Mouse (Mus musculus): ENCODE measurements around the gene Zfp536. TPM values are rescaled to one million over a fixed set of nuclear protein-coding genes. Genes with fewer than 3 reads are reported as not detected.

Zfp536 gene
- polyA plus RNA-seq, 1 experiment: not detected

- Histone ChIP-seq H3K4me1 (ENCODE audit: control insufficient read depth, insufficient read depth, low read length) (no peaks in the 10 kb centered on the region), H3K27ac (ENCODE audit: insufficient read depth, low read depth, low read length) (no peak overlapping the region), H3K4me3 (ENCODE audit: insufficient read depth, low read length) (no peak overlapping the region)
- TF ChIP-seq CTCF (IDR thresholded peaks at IDR 0.05; ENCODE audit: low read depth, low read length) (no peak), POLR2A (IDR thresholded peaks at IDR 0.05; ENCODE audit: borderline replicate concordance, low read depth, low read length) (no peak)
These were observed 209.5 kb downstream of the Zfp536 start for GRCm38 (mm10) chr7:37563831-37564400.

DNA sequence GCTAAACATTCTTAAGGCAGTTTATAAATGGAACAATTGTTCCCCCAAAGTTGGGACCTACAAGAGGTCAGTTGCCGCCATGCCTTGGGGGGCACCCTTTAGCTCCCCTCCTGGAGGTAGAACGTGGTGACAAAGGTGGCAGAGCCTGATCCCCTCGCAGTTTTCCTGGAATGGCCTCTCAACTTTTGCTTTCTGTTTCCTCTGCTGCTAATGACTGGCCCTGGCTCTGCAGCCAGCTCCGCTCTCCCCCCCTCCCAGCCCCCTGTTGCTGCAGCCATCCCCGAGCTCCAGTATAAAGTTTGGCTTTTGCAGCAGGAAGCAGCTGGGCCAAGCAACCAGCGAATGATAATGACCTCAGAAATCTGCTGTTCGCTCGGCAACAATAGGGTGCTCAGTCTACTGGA is 210.3 kb downstream of the Zfp536 start:
- Histone ChIP-seq H3K27ac (ENCODE audit: insufficient read depth, low read depth, low read length) (no peak overlapping the region), H3K4me1 (ENCODE audit: control insufficient read depth, insufficient read depth, low read length) (no peaks in the 10 kb centered on the region), H3K4me3 (ENCODE audit: insufficient read depth, low read length) (no peak overlapping the region)
- TF ChIP-seq CTCF (IDR thresholded peaks at IDR 0.05; ENCODE audit: low read depth, low read length) (no peak), POLR2A (IDR thresholded peaks at IDR 0.05; ENCODE audit: borderline replicate concordance, low read depth, low read length) (no peak)

DNA sequence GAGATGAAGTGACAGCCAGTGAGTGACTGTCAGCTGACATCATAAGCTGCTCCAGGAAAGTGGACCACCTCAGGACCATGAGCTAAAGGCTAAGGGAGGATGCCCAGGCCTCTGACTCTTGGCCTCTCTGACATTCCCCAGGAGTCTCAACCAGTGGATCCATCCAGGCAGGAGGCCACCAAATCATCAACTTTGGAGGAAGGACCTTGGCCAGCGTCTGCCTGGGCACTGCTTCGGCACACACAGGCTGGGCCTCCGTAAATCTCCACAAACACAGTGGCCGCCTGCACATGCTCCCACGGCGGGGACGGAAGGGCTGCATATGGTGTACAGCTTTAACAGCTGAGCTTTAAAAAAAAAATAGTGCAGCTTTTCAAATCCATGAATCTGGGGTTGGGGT is 210.9 kb downstream of the Zfp536 start:
- no peak for TF ChIP-seq CTCF (IDR thresholded peaks at IDR 0.05; ENCODE audit: low read depth, low read length)
- H3K27ac ChIP-seq (ENCODE audit: insufficient read depth, low read depth, low read length): no peak overlapping the region
- H3K4me1 ChIP-seq (ENCODE audit: control insufficient read depth, insufficient read depth, low read length): no peaks in the 10 kb centered on the region
- no peak overlapping the region for H3K4me3 ChIP-seq (ENCODE audit: insufficient read depth, low read length)

- Histone ChIP-seq H3K4me3 (ENCODE audit: insufficient read depth, low read length) (no peak overlapping the region), H3K27ac (ENCODE audit: insufficient read depth, low read depth, low read length) (no peak overlapping the region), H3K4me1 (ENCODE audit: control insufficient read depth, insufficient read depth, low read length) (no peaks in the 10 kb centered on the region)
- TF ChIP-seq POLR2A (IDR thresholded peaks at IDR 0.05; ENCODE audit: borderline replicate concordance, low read depth, low read length): no peak
- no peak for TF ChIP-seq CTCF (IDR thresholded peaks at IDR 0.05; ENCODE audit: low read depth, low read length)
These were observed 212.9 kb downstream of the Zfp536 start for GRCm38 (mm10) chr7:37560581-37560980.

DNA sequence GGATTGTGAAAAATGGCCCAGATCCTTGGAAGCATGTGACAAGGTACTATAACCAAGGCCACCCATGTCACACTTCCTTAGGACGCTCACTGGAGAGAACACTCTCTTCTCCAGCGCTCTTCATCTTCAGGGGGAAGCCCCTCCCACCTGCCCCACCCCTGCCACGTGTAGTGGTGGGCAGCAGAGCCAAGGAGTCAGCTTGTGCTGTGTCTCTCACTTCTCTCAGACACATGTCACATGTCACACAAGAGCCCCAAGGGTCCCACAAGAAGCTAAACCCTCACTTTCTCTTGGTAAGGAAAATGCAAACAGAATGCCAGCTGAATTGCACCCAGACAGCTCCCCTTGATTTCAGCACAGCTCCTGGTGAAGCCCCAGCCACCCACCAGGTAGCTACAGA is 213.6 kb downstream of the Zfp536 start:
- no peaks in the 10 kb centered on the region for H3K4me1 ChIP-seq (ENCODE audit: control insufficient read depth, insufficient read depth, low read length)
- no peak overlapping the region for H3K4me3 ChIP-seq (ENCODE audit: insufficient read depth, low read length)
- TF ChIP-seq POLR2A (IDR thresholded peaks at IDR 0.05; ENCODE audit: borderline replicate concordance, low read depth, low read length) (no peak), CTCF (IDR thresholded peaks at IDR 0.05; ENCODE audit: low read depth, low read length) (no peak)
- H3K27ac ChIP-seq (ENCODE audit: insufficient read depth, low read depth, low read length): no peak overlapping the region

- no peak overlapping the region for H3K27ac ChIP-seq (ENCODE audit: insufficient read depth, low read depth, low read length)
- H3K4me1 ChIP-seq (ENCODE audit: control insufficient read depth, insufficient read depth, low read length): no peaks in the 10 kb centered on the region
- no peak for TF ChIP-seq CTCF (IDR thresholded peaks at IDR 0.05; ENCODE audit: low read depth, low read length)
- TF ChIP-seq POLR2A (IDR thresholded peaks at IDR 0.05; ENCODE audit: borderline replicate concordance, low read depth, low read length): no peak
- no peak overlapping the region for H3K4me3 ChIP-seq (ENCODE audit: insufficient read depth, low read length)
These were observed 214.1 kb downstream of the Zfp536 start for GRCm38 (mm10) chr7:37559341-37559740.

- no peak for TF ChIP-seq POLR2A (IDR thresholded peaks at IDR 0.05; ENCODE audit: borderline replicate concordance, low read depth, low read length)
- Histone ChIP-seq H3K4me1 (ENCODE audit: control insufficient read depth, insufficient read depth, low read length) (no peaks in the 10 kb centered on the region), H3K4me3 (ENCODE audit: insufficient read depth, low read length) (no peak overlapping the region), H3K27ac (ENCODE audit: insufficient read depth, low read depth, low read length) (no peak overlapping the region)
These were observed 216.6 kb downstream of the Zfp536 start for GRCm38 (mm10) chr7:37556811-37557210.

DNA sequence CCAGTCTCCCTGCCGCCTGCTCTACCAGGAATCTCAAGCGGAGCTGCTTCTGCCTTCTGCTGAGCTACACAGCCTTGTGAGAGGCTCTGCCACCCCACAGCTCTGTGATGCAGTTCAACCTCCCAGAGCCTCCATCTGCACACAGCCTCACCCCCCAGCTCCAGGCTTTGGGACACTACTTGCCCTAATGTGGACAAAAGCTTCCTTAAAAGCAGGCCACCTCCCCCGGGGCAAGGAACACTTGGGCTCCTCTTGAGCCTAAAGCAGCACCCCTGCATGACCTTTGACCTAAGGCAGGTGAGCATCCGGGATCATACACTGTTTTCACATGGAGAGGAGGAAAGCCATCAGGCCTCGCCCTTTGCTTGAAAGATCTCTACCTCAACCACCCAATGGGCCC is 219.0 kb downstream of the Zfp536 start:
- no peak overlapping the region for H3K27ac ChIP-seq (ENCODE audit: insufficient read depth, low read depth, low read length)
- H3K4me1 ChIP-seq (ENCODE audit: control insufficient read depth, insufficient read depth, low read length): no peaks in the 10 kb centered on the region
- TF ChIP-seq CTCF (IDR thresholded peaks at IDR 0.05; ENCODE audit: low read depth, low read length): no peak
- TF ChIP-seq POLR2A (IDR thresholded peaks at IDR 0.05; ENCODE audit: borderline replicate concordance, low read depth, low read length): no peak
- no peak overlapping the region for H3K4me3 ChIP-seq (ENCODE audit: insufficient read depth, low read length)

DNA sequence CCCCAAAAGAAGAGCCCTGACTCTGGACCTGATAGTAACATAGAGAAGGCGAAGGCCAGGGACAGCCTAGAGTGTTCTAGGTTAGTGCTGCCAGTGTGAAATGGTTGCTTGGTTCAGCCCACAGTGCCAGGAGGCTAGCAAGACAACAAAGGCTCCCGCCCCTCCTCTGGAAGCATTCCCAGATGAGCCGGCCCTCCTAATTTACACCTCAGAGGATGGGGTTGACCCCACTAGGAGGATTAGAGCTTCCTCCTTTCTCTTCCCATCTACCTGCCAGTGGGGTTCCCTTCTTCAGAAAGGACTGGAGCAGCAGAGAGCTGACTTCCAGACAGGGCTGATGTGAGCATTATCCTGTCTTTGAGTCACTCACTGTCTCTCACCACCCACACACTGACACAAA is 219.8 kb downstream of the Zfp536 start:
- TF ChIP-seq CTCF (IDR thresholded peaks at IDR 0.05; ENCODE audit: low read depth, low read length) (no peak), POLR2A (IDR thresholded peaks at IDR 0.05; ENCODE audit: borderline replicate concordance, low read depth, low read length) (no peak)
- H3K4me3 ChIP-seq (ENCODE audit: insufficient read depth, low read length): no peak overlapping the region
- no peak overlapping the region for H3K27ac ChIP-seq (ENCODE audit: insufficient read depth, low read depth, low read length)

DNA sequence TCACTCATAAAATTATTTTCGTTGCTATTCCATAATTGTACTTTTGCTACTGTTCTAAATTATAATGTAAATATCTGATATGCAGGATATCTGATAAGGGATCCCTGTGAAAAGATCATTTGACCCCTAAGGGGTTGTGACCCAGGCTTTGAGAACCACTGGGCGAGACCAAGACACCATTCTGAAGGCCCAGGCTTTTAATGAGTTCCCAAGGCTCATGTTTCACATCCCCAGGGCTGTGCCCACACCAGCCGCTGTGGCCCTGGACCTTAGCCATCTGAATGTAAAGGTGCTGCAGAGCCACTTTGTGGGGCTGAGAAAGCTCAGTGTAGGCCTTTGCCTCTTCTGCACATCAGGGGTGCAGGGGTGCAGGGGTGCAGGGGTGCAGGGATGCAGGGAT is 221.1 kb downstream of the Zfp536 start:
- TF ChIP-seq CTCF (IDR thresholded peaks at IDR 0.05; ENCODE audit: low read depth, low read length): no peak
- TF ChIP-seq POLR2A (IDR thresholded peaks at IDR 0.05; ENCODE audit: borderline replicate concordance, low read depth, low read length): no peak
- Histone ChIP-seq H3K4me3 (ENCODE audit: insufficient read depth, low read length) (no peak overlapping the region), H3K27ac (ENCODE audit: insufficient read depth, low read depth, low read length) (no peak overlapping the region), H3K4me1 (ENCODE audit: control insufficient read depth, insufficient read depth, low read length) (no peaks in the 10 kb centered on the region)

More for the DNA sequence above, 219.8 kb downstream of the Zfp536 start:
- no peaks in the 10 kb centered on the region for H3K4me1 ChIP-seq (ENCODE audit: control insufficient read depth, insufficient read depth, low read length)

DNA sequence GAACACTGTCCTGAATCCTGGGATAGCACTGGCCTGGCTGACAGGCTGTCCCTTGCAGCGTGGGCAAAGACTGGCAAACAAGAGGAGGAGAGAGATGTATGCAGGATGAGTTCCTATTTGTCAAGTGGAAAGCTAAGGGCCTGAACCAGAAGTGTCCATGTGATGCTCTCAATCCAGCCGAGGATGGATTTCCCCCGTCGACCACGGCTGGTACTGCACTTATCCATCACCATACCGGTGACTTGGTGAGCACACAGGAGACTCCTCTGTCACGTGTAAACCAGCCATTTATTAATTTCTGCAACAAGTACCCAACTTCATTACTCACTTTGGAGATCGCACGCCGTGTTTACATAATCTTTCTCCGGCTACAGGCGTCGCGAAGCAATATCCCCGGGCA is 224.6 kb downstream of the Zfp536 start:
- H3K4me3 ChIP-seq (ENCODE audit: insufficient read depth, low read length): no peak overlapping the region
- TF ChIP-seq CTCF (IDR thresholded peaks at IDR 0.05; ENCODE audit: low read depth, low read length) (no peak), POLR2A (IDR thresholded peaks at IDR 0.05; ENCODE audit: borderline replicate concordance, low read depth, low read length) (no peak)
- no peaks in the 10 kb centered on the region for H3K4me1 ChIP-seq (ENCODE audit: control insufficient read depth, insufficient read depth, low read length)
- H3K27ac ChIP-seq (ENCODE audit: insufficient read depth, low read depth, low read length): no peak overlapping the region

All from bone marrow macrophage, adult 2 months (primary cell).